8 mouse cellular contexts compared by ENCODE assay signal in genomic region chr3:75861677-75862076, GRCm38 (mm10).
DNase-seq lines count a peak whose midpoint lies in the region; ATAC-seq and TF ChIP-seq lines count a peak whose summit lies in the region.

No protein-coding gene starts in this region.

- TF ChIP-seq POLR2A in CH12.LX (IDR thresholded peaks at IDR 0.05; ENCODE audit: low read depth, low read length), result no peak

- no peak for ATAC-seq in kidney, embryonic 14.5 days (ENCODE audit: low FRiP score, low TSS enrichment)
- no peak for ATAC-seq in embryonic facial prominence, embryonic 11.5 days (replicated peaks; ENCODE audit: insufficient number of reproducible peaks, low FRiP score, low TSS enrichment, low read depth)
- ATAC-seq in liver, embryonic 13.5 days (ENCODE audit: low read depth), result no peak

- no peaks in the 10 kb centered on the region for H3K4me1 ChIP-seq in kidney, embryonic 14.5 days (ENCODE audit: control insufficient read depth, insufficient read depth, low read length)
- peaks cover 0 to 14% of the 10 kb centered on the region in 2 experiments; a peak in 2 of 4 replicates for H3K4me1 ChIP-seq in CH12.LX (ENCODE audit: control insufficient read depth in 1 of 2, insufficient read depth in 2 of 2)
- H3K4me1 ChIP-seq in embryonic facial prominence, embryonic 11.5 days (ENCODE audit: control insufficient read depth, insufficient read depth, low read length), result no peaks in the 10 kb centered on the region
- no peaks in the 10 kb centered on the region for H3K4me1 ChIP-seq in liver, embryonic 13.5 days (replicated peaks)

- H3K4me2 ChIP-seq in kidney, embryonic 14.5 days (replicated peaks; ENCODE audit: low read depth, low read length), result no peak overlapping the region
- H3K4me2 ChIP-seq in CH12.LX (ENCODE audit: insufficient read depth, low read depth, poor library complexity, severe bottlenecking), result peak overlapping the region; percentile 43; the same call in 1 of the 2 replicates
- no peak overlapping the region for H3K4me2 ChIP-seq in embryonic facial prominence, embryonic 11.5 days (ENCODE audit: low read depth, low read length)
- no peak overlapping the region for H3K4me2 ChIP-seq in liver, embryonic 13.5 days

- H3K27me3 ChIP-seq in kidney, embryonic 14.5 days (ENCODE audit: control insufficient read depth, insufficient read depth, low read length), result no peaks in the 10 kb centered on the region
- no peaks in the 10 kb centered on the region for H3K27me3 ChIP-seq in CH12.LX (replicated peaks)
- H3K27me3 ChIP-seq in embryonic facial prominence, embryonic 11.5 days (ENCODE audit: control insufficient read depth, insufficient read depth, low read length), result no peaks in the 10 kb centered on the region
- H3K27me3 ChIP-seq in liver, embryonic 13.5 days, result no peaks in the 10 kb centered on the region

- DNase-seq in kidney, adult 9 months, result peak; percentile 46
- DNase-seq in CH12.LX (ENCODE audit: extremely low read depth), result peak; percentile 73
- peak; percentile 66 for DNase-seq in R1 (ENCODE audit: low read depth, low spot score)
- peak; percentile 57 for DNase-seq in embryonic facial prominence, embryonic 11.5 days (ENCODE audit: low spot score)
- DNase-seq in liver, embryonic 13.5 days, result peak; percentile 25
- peak; percentile 51 for DNase-seq in spleen, adult 12 weeks (ENCODE audit: low spot score)
- DNase-seq in Muller cell, postnatal 12 days (ENCODE audit: inconsistent ontology term), result no peak

- no peak overlapping the region for H3K9ac ChIP-seq in kidney, embryonic 14.5 days (ENCODE audit: low read depth, low read length)
- no peak overlapping the region for H3K9ac ChIP-seq in CH12.LX (ENCODE audit: insufficient read depth, low read depth)
- H3K9ac ChIP-seq in embryonic facial prominence, embryonic 11.5 days (replicated peaks; ENCODE audit: low read length), result no peak overlapping the region
- no peak overlapping the region for H3K9ac ChIP-seq in liver, embryonic 13.5 days

- TF ChIP-seq CTCF in CH12.LX (conservative IDR thresholded peaks at IDR 0.05 in 1 of 2, IDR thresholded peaks at IDR 0.05 in 1 of 2; ENCODE audit: low read depth in 2 of 2, low read length in 2 of 2), result peak; percentile 82 to 88

- H3K27ac ChIP-seq in kidney, embryonic 14.5 days (ENCODE audit: low read depth, low read length), result no peak overlapping the region
- no peak overlapping the region for H3K27ac ChIP-seq in CH12.LX (ENCODE audit: insufficient read depth, low read depth)
- H3K27ac ChIP-seq in embryonic facial prominence, embryonic 11.5 days (replicated peaks; ENCODE audit: low read depth, low read length), result no peak overlapping the region
- no peak overlapping the region for H3K27ac ChIP-seq in liver, embryonic 13.5 days

- dilution Hi-C loops in CH12.LX (cut with MboI; ENCODE audit: extremely low pct_ligation_motif_present, extremely low pct_unique_long_range_greater_than_20kb, low sequenced_read_pairs), result no loop called here

- H3K9me3 ChIP-seq in kidney, embryonic 14.5 days (ENCODE audit: control insufficient read depth, low read length), result no peaks in the 10 kb centered on the region
- no peaks in the 10 kb centered on the region for H3K9me3 ChIP-seq in CH12.LX (replicated peaks; ENCODE audit: low read length)
- no peaks in the 10 kb centered on the region for H3K9me3 ChIP-seq in embryonic facial prominence, embryonic 11.5 days (replicated peaks; ENCODE audit: control insufficient read depth, low read length)
- no peaks in the 10 kb centered on the region for H3K9me3 ChIP-seq in liver, embryonic 13.5 days (replicated peaks)

- in situ Hi-C loops in CH12.LX (cut with MboI; ENCODE audit: low pct_ligation_motif_present, low pct_unique_long_range_greater_than_20kb, low sequenced_read_pairs), result loop anchor here (10.0 kb wide), 1 partner anchor 147 kb away; no protein-coding TSS in a partner anchor

- no peaks in the 10 kb centered on the region for H3K79me2 ChIP-seq in CH12.LX (replicated peaks; ENCODE audit: control insufficient read depth, extremely low read depth, insufficient read depth, poor library complexity, severe bottlenecking)

- no peak overlapping the region for H3K4me3 ChIP-seq in kidney, embryonic 14.5 days (ENCODE audit: low read length)
- no peak overlapping the region for H3K4me3 ChIP-seq in CH12.LX (replicated peaks in 1 of 3; ENCODE audit: low read depth in 2 of 3, low read length in 2 of 3, poor library complexity in 1 of 3)
- no peak overlapping the region for H3K4me3 ChIP-seq in embryonic facial prominence, embryonic 11.5 days (ENCODE audit: low read depth, low read length)
- no peak overlapping the region for H3K4me3 ChIP-seq in liver, embryonic 13.5 days (replicated peaks)

- H3K36me3 ChIP-seq in kidney, embryonic 14.5 days (ENCODE audit: control insufficient read depth, insufficient read depth, low read length), result no peaks in the 10 kb centered on the region
- H3K36me3 ChIP-seq in CH12.LX (replicated peaks in 1 of 2; ENCODE audit: control insufficient read depth in 1 of 2, insufficient read depth in 1 of 2, low read length in 1 of 2), result no peaks in the 10 kb centered on the region
- no peaks in the 10 kb centered on the region for H3K36me3 ChIP-seq in embryonic facial prominence, embryonic 11.5 days (replicated peaks; ENCODE audit: control insufficient read depth, insufficient read depth, low read depth, low read length)
- H3K36me3 ChIP-seq in liver, embryonic 13.5 days, result no peaks in the 10 kb centered on the region

- TF ChIP-seq RAD21 in CH12.LX (IDR thresholded peaks at IDR 0.05; ENCODE audit: low read depth, low read length), result peak; percentile 88

- WGBS in kidney, embryonic 14.5 days, result 42% methylated on average over 4 of the region's 4 CpGs
- 28% methylated on average over 4 of the region's 4 CpGs for WGBS in embryonic facial prominence, embryonic 11.5 days
- WGBS in liver, embryonic 13.5 days (ENCODE audit: insufficient replicate concordance), result 16% methylated on average over 4 of the region's 4 CpGs

- TF ChIP-seq EP300 in CH12.LX (IDR thresholded peaks at IDR 0.05; ENCODE audit: low read length), result no peak

TF ChIP-seq in CH12.LX, 34 proteins besides CTCF, POLR2A, EP300 and RAD21:
- TF ChIP-seq SMC3 (IDR thresholded peaks at IDR 0.05; ENCODE audit: low read depth, low read length), result peak; percentile 83
- no peak for TF ChIP-seq USF2 (conservative IDR thresholded peaks at IDR 0.05; ENCODE audit: low read depth, low read length)
